Mouse (Mus musculus) embryonic facial prominence, embryonic 14.5 days (tissue): ENCODE results near the gene Lamc2. TPM values are rescaled to one million over a fixed set of nuclear protein-coding genes. Genes with fewer than 3 reads are reported as not detected.

Experiments used
- ATAC-seq: fragments of 200-750 bp; cut with Nextera tagmentation; 2 replicates; pipeline ENCODE4 v1.8.0; 2017; ENCODE audit warnings: low read depth, moderate number of reproducible peaks, moderate TSS enrichment
- DNase-seq: peaks from one replicate; pipeline ENCODE4 v3.0.0-alpha.2; 2015; ENCODE audit warnings: low spot score
- H3K27ac ChIP-seq: fragments of 300-500 bp; sonication (generic); replicated peaks from 2 replicates; pipeline ENCODE4 v1.5.1; 2014; ENCODE audit warnings: low read depth, mild to moderate bottlenecking, low read length, moderate library complexity
- H3K27me3 ChIP-seq: fragments of 300-500 bp; sonication (generic); replicated peaks from 2 replicates; pipeline ENCODE4 v1.6.1; 2014; ENCODE audit warnings: low read length; ENCODE audit not compliant: control insufficient read depth, insufficient read depth
- H3K36me3 ChIP-seq: fragments of 300-500 bp; sonication (generic); 2 replicates; pipeline ENCODE4 v1.6.1; 2014; ENCODE audit warnings: low read length, mixed read lengths; ENCODE audit not compliant: control insufficient read depth, insufficient read depth
- H3K4me1 ChIP-seq: fragments of 300-500 bp; sonication (generic); 2 replicates; pipeline ENCODE4 v1.6.1; 2014; ENCODE audit warnings: antibody characterized with exemption, low read length; ENCODE audit not compliant: control insufficient read depth, insufficient read depth
- H3K4me2 ChIP-seq: fragments of 300-500 bp; sonication (generic); 2 replicates; pipeline ENCODE4 v1.6.1; 2014; ENCODE audit warnings: low read depth, mild to moderate bottlenecking, low read length, moderate library complexity, mixed read lengths
- H3K4me3 ChIP-seq: fragments of 300-500 bp; sonication (generic); 2 replicates; pipeline ENCODE4 v1.5.1; 2014; ENCODE audit warnings: low read depth, mild to moderate bottlenecking, low read length
- H3K9ac ChIP-seq: fragments of 300-500 bp; sonication (generic); 2 replicates; pipeline ENCODE4 v1.6.1; 2014; ENCODE audit warnings: low read depth, mild to moderate bottlenecking, low read length, moderate library complexity, mixed read lengths
- H3K9me3 ChIP-seq: fragments of 300-500 bp; sonication (generic); 2 replicates; pipeline ENCODE4 v1.6.1; 2016; ENCODE audit warnings: low read length; ENCODE audit not compliant: control insufficient read depth
- WGBS: fragments of 180-500 bp; shearing (Covaris S2); extraction: QIAGEN DNeasy Blood & Tissue Kit; methylation state at CpG from one replicate; pipeline ENCODE4 v1.1.7; 2014; 5-methylcytosine and 5-hydroxymethylcytosine counted together
- polyA plus RNA-seq: library from polyadenylated mRNA; unstranded; fragments of >200 nt; fragmentation: Nextera tagmentation; extraction: Ambion mirVana; gene quantifications from 2 replicates; pipeline ENCODE4 v1.2.1, GENCODE M21; 2014

Gene Lamc2
- polyA plus RNA-seq, 1 experiment from 2014 or later = 12.4 TPM

DNA sequence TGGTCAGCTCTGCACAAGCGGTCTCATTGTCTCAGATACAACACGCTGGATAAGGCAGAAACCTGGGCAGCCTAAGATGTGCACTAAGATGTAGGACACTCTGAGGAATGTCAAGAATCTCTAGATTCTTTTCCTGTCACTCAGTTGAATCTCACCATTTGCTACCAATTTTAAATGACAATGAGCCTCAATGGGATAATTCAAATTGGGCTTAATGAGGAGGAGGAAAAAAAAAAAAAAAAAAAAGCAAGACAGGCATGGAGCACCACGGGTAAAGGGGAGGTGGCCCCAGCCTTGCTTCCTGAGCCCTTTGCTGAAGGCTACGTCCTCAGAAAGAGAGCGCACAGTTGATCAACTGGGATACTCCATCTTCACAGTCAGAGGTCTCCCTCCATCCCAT is 93.1 kb downstream of the Lamc2 start:
- no peak overlapping the region for H3K27ac ChIP-seq
- H3K27me3 ChIP-seq = no peaks in the 10 kb centered on the region; the same call in 1 of the 2 replicates
- no peaks in the 10 kb centered on the region for H3K9me3 ChIP-seq
- H3K4me1 ChIP-seq = no peaks in the 10 kb centered on the region
- no peak overlapping the region for H3K4me3 ChIP-seq
- no peak overlapping the region for H3K9ac ChIP-seq
- DNase-seq = no peak
- H3K4me2 ChIP-seq = no peak overlapping the region
- WGBS = 57% methylated on average over 5 of the region's 5 CpGs
- no peak for ATAC-seq
- H3K36me3 ChIP-seq = no peaks in the 10 kb centered on the region

- no peak overlapping the region for H3K4me3 ChIP-seq
- H3K36me3 ChIP-seq = no peaks in the 10 kb centered on the region
- no peaks in the 10 kb centered on the region for H3K9me3 ChIP-seq
- WGBS = 50% methylated on average over 5 of the region's 5 CpGs
- ATAC-seq (peak; percentile 27; the same call in 1 of the 2 replicates), DNase-seq (peak; percentile 79)
- no peaks in the 10 kb centered on the region; the same call in 1 of the 2 replicates for H3K27me3 ChIP-seq
- no peak overlapping the region for H3K4me2 ChIP-seq
- no peaks in the 10 kb centered on the region for H3K4me1 ChIP-seq
- no peak overlapping the region for H3K9ac ChIP-seq
- H3K27ac ChIP-seq = no peak overlapping the region
These were observed 93.8 kb downstream of the Lamc2 start for GRCm38 (mm10) chr1:153092237-153092975.

DNA sequence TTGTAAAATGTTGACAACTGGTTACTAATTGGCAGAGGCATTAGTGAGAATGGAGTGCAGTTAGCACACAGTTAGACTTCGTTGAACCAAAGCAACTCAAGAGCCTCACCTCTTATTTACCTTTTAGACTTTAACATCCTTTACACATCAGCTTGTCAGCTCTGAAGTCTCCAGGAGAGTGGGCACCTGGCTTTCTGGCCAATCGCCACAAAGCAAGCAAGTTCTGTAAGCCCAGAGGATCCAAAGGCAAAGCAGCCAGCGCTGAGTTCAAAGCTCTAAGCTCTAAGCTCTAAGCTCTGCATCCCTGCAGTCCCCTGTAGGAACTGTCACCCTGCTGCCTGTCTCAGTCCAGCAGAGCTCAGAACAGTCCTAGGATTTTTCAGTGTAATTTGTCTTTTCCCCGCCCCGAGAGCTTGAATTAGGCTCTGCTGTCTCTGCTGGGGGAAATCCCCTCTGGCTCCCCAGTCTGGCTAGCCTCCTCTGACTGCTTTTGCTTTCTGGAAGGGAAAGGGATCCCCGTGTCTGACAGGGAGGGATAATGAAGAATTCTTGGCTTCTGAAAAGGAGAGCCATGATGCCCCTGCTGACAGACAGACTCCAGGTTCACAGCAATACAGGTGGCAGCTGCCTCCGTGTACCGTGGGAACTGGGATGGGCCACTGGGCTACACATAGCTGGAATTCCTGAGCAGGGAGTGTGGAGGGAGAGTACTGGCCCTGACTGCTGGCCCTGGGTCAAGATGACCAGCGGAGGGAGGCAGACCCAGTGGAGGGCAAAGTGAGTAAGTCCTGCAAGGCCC is 94.6 kb downstream of the Lamc2 start:
- H3K4me1 ChIP-seq = no peaks in the 10 kb centered on the region

GRCm38 (mm10) chr1:153090807-153091206 is 95.4 kb downstream of the Lamc2 start:
- no peak for DNase-seq
- H3K4me2 ChIP-seq = no peak overlapping the region
- no peak overlapping the region for H3K4me3 ChIP-seq
- H3K27me3 ChIP-seq = no peaks in the 10 kb centered on the region; the same call in 1 of the 2 replicates
- H3K36me3 ChIP-seq = no peaks in the 10 kb centered on the region
- 48% methylated on average over 4 of the region's 4 CpGs for WGBS
- H3K4me1 ChIP-seq = no peaks in the 10 kb centered on the region
- H3K9ac ChIP-seq = no peak overlapping the region
- H3K27ac ChIP-seq = no peak overlapping the region
- no peaks in the 10 kb centered on the region for H3K9me3 ChIP-seq
- no peak for ATAC-seq

More for the DNA sequence above, 94.6 kb downstream of the Lamc2 start:
- H3K27ac ChIP-seq = no peak overlapping the region
- no peaks in the 10 kb centered on the region for H3K36me3 ChIP-seq
- H3K9ac ChIP-seq = no peak overlapping the region
- ATAC-seq (peak; percentile 71; the same call in 1 of the 2 replicates), DNase-seq (peak; percentile 73)
- no peaks in the 10 kb centered on the region for H3K9me3 ChIP-seq
- WGBS = 23% methylated on average over 9 of the region's 9 CpGs
- no peak overlapping the region for H3K4me2 ChIP-seq
- no peaks in the 10 kb centered on the region; the same call in 1 of the 2 replicates for H3K27me3 ChIP-seq
- H3K4me3 ChIP-seq = no peak overlapping the region

DNA sequence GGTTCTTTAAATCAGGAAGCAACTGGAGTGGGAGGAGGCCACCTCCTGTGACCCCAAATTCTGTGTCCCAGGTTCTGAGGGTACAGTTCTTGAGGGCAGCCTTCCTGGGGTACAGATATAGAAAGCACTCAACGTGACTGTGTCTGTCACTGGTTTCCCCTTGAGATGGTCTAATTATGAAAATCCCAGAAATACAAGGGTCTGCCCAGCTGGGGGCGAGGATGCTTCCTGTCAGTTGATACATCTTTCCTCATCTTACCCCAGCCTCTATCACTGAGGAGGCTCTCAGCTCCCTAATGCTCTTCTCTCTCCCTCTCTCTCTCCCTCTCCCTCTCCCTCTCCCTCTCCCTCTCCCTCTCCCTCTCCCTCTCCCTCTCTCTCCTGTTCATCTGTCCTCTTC is 96.2 kb downstream of the Lamc2 start:
- H3K27me3 ChIP-seq = no peaks in the 10 kb centered on the region; the same call in 1 of the 2 replicates
- no peak overlapping the region for H3K4me2 ChIP-seq
- no peak overlapping the region for H3K27ac ChIP-seq
- DNase-seq = no peak
- no peaks in the 10 kb centered on the region for H3K4me1 ChIP-seq
- WGBS = 72% methylated on average over 2 of the region's 2 CpGs
- no peak overlapping the region for H3K9ac ChIP-seq
- no peaks in the 10 kb centered on the region for H3K9me3 ChIP-seq
- H3K4me3 ChIP-seq = no peak overlapping the region
- no peak for ATAC-seq
- no peaks in the 10 kb centered on the region for H3K36me3 ChIP-seq

- H3K4me1 ChIP-seq = no peaks in the 10 kb centered on the region
- H3K36me3 ChIP-seq = no peaks in the 10 kb centered on the region
- no peak overlapping the region for H3K9ac ChIP-seq
- no peak overlapping the region for H3K4me3 ChIP-seq
- no peaks in the 10 kb centered on the region for H3K27me3 ChIP-seq
- 78% methylated on average over 5 of the region's 5 CpGs for WGBS
- no peak for DNase-seq
- no peaks in the 10 kb centered on the region for H3K9me3 ChIP-seq
- H3K27ac ChIP-seq = no peak overlapping the region
- ATAC-seq = no peak
- H3K4me2 ChIP-seq = no peak overlapping the region
These were observed 98.5 kb downstream of the Lamc2 start for GRCm38 (mm10) chr1:153087771-153088170.

DNA sequence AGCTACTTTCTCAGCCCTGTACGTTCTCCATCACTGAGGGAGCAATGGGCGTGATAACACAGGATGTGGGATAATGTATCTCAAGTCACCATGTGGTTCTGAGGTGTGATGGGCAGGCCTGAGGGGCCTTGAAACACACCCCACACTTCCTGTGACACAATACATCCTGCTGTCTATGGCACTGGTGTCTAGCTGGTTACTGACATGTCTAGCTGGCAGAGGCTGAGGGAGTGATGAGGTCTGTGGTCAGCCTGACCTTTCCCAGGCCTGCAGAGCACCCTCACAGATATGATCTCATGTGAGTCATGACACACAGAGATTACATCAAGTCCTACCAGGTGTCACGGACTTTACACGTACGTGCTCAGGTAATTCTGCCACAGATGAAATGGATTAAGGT is 101.0 kb downstream of the Lamc2 start:
- no peaks in the 10 kb centered on the region for H3K9me3 ChIP-seq

DNA sequence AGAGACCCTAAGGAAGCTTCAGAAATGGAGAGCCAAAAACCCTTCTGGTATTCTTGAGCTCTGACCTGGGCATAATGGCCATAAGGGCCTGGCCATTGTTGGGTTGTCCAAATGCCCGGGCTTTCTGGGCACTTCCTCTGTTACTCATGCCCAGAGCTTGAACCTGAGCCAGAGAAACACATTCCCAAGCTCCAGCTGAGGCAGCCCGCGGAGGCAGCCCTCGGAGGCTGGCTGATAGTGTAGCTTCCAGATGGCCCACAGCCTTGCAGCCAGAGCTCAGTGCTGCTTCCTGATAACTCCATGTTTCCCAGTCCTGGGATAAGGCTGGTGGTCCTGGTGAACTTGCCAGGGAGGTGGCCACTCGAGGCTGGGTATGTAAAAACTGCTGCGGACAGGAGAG is 102.1 kb downstream of the Lamc2 start:
- DNase-seq = no peak
- ATAC-seq = no peak
- Histone ChIP-seq H3K4me1 (no peaks in the 10 kb centered on the region), H3K27ac (no peak overlapping the region), H3K4me3 (no peak overlapping the region), H3K36me3 (no peaks in the 10 kb centered on the region), H3K9ac (no peak overlapping the region), H3K27me3 (no peaks in the 10 kb centered on the region), H3K4me2 (no peak overlapping the region), H3K9me3 (no peaks in the 10 kb centered on the region)
- WGBS = 63% methylated on average over 6 of the region's 6 CpGs

More for the DNA sequence above, 101.0 kb downstream of the Lamc2 start:
- Histone ChIP-seq H3K27ac (no peak overlapping the region), H3K9ac (no peak overlapping the region), H3K4me1 (no peaks in the 10 kb centered on the region), H3K4me2 (no peak overlapping the region), H3K36me3 (no peaks in the 10 kb centered on the region), H3K4me3 (no peak overlapping the region), H3K27me3 (no peaks in the 10 kb centered on the region)
- ATAC-seq = no peak
- no peak for DNase-seq
- 79% methylated on average over 5 of the region's 5 CpGs for WGBS
